ENCODE assay signal across 23 mouse cellular contexts in genomic region chr13:5844338-5844737, GRCm38 (mm10). TPM values are rescaled to one million over a fixed set of nuclear protein-coding genes. Genes with fewer than 3 reads are reported as not detected.
A peak's percentile ranks its signal among the peaks of the same experiment; 100 is the strongest.
DNase-seq lines count a peak whose midpoint lies in the region; ATAC-seq and TF ChIP-seq lines count a peak whose summit lies in the region.
"Had no signal": no experiment of that assay in that cellular context is flagged by ENCODE, and none has a peak within 500 bp of the region (broad histone marks: within the 10 kb centered on the region; RNA-seq: fewer than 3 reads in every experiment).

No protein-coding gene starts in this region.

- no peak for TF ChIP-seq POLR2A in heart, adult 2 months (IDR thresholded peaks at IDR 0.05; ENCODE audit: insufficient read depth, low read depth, low read length)

- H3K9ac ChIP-seq in heart, adult 2 months (ENCODE audit: low read depth, low read length): no peak overlapping the region
- H3K9ac ChIP-seq in kidney, embryonic 14.5 days (ENCODE audit: low read depth, low read length): no peak overlapping the region
- H3K9ac ChIP-seq: embryonic facial prominence, embryonic 12.5 days; forebrain, embryonic 15.5 days; hindbrain, embryonic 13.5 days; limb, embryonic 15.5 days had no signal

- CTCF ChIA-PET in Patski (lab: Charles Lee): no interaction called here

- no peaks in the 10 kb centered on the region for H3K9me3 ChIP-seq in kidney, embryonic 14.5 days (ENCODE audit: control insufficient read depth, low read length)
- H3K9me3 ChIP-seq in midbrain, embryonic 10.5 days (replicated peaks): no peaks in the 10 kb centered on the region
- H3K9me3 ChIP-seq: embryonic facial prominence, embryonic 12.5 days; forebrain, embryonic 10.5 days; forebrain, embryonic 15.5 days; hindbrain, embryonic 13.5 days; limb, embryonic 10.5 days; limb, embryonic 15.5 days; liver, embryonic 13.5 days had no signal

- peaks cover 7% of the 10 kb centered on the region for H3K4me1 ChIP-seq in heart, adult 2 months (ENCODE audit: control insufficient read depth, insufficient read depth, low read length)
- no peaks in the 10 kb centered on the region for H3K4me1 ChIP-seq in kidney, embryonic 14.5 days (ENCODE audit: control insufficient read depth, insufficient read depth, low read length)
- peaks cover 9% of the 10 kb centered on the region for H3K4me1 ChIP-seq in midbrain, embryonic 10.5 days
- H3K4me1 ChIP-seq: embryonic facial prominence, embryonic 12.5 days; forebrain, embryonic 10.5 days; forebrain, embryonic 15.5 days; limb, embryonic 10.5 days; limb, embryonic 15.5 days had no signal

- H3K36me3 ChIP-seq in heart, adult 2 months (ENCODE audit: control insufficient read depth, insufficient read depth, low read length): peaks cover 22% of the 10 kb centered on the region
- H3K36me3 ChIP-seq in macrophage (ENCODE audit: inconsistent target): no peaks in the 10 kb centered on the region
- no peaks in the 10 kb centered on the region for H3K36me3 ChIP-seq in kidney, embryonic 14.5 days (ENCODE audit: control insufficient read depth, insufficient read depth, low read length)
- H3K36me3 ChIP-seq in midbrain, embryonic 10.5 days: no peaks in the 10 kb centered on the region
- H3K36me3 ChIP-seq: embryonic facial prominence, embryonic 12.5 days; forebrain, embryonic 10.5 days; forebrain, embryonic 15.5 days; hindbrain, embryonic 13.5 days; limb, embryonic 10.5 days; limb, embryonic 15.5 days; liver, embryonic 13.5 days had no signal

- ATAC-seq in Patski: peak; percentile 4
- no peak for ATAC-seq in kidney, embryonic 14.5 days (ENCODE audit: low FRiP score, low TSS enrichment)
- ATAC-seq: forebrain, embryonic 15.5 days had no signal

- in situ Hi-C loops in Patski (cut with MboI; ENCODE audit: low pct_unique_long_range_greater_than_20kb): no loop called here

- no peak for TF ChIP-seq CTCF in heart, adult 2 months (IDR thresholded peaks at IDR 0.05)
- no peak for TF ChIP-seq CTCF in Patski (IDR thresholded peaks at IDR 0.05)

- WGBS in heart, adult 2 months: 88% methylated on average over 5 of the region's 5 CpGs
- 89% methylated on average over 4 of the region's 5 CpGs for WGBS in macrophage (ENCODE audit: missing documents)
- 92% methylated on average over 5 of the region's 5 CpGs for WGBS in kidney, embryonic 14.5 days
- WGBS in midbrain, embryonic 10.5 days: 85% methylated on average over 5 of the region's 5 CpGs

- POLR2A ChIA-PET in Patski (lab: Charles Lee): interaction anchor here (1.4 kb wide), 1 partner anchor 19 kb away, joined by 4 read pairs; no protein-coding TSS in a partner anchor

- H3K4me2 ChIP-seq in kidney, embryonic 14.5 days (replicated peaks; ENCODE audit: low read depth, low read length): no peak overlapping the region
- H3K4me2 ChIP-seq: embryonic facial prominence, embryonic 12.5 days; forebrain, embryonic 15.5 days; hindbrain, embryonic 13.5 days; limb, embryonic 15.5 days had no signal

- DNase-seq in heart, adult 2 months: no peak
- no peak for DNase-seq in heart, adult 8-10 months (ENCODE audit: low spot score)
- peak; percentile 43 for DNase-seq in 3T3-L1 (ENCODE audit: low read depth, low spot score)
- DNase-seq in Patski (ENCODE audit: low read depth, low spot score): no peak
- no peak for DNase-seq in midbrain, embryonic 10.5 days (ENCODE audit: low spot score)
- DNase-seq: cerebellum, adult 11 months; cerebellum, adult 9-10 months; cerebellum, postnatal 36 days; kidney, adult 11 months; layer of hippocampus, adult 9-11 months; liver, embryonic 13.5 days; midbrain, embryonic 14.5 days; right cerebral cortex, adult 18-20 months; right cerebral cortex, postnatal 4 days; thymus, adult 2 months had no signal

- no peak overlapping the region for H3K4me3 ChIP-seq in heart, adult 2 months
- no peak overlapping the region for H3K4me3 ChIP-seq in macrophage (ENCODE audit: inconsistent target)
- H3K4me3 ChIP-seq in kidney, embryonic 14.5 days (ENCODE audit: low read length): no peak overlapping the region
- H3K4me3 ChIP-seq in midbrain, embryonic 10.5 days: no peak overlapping the region
- H3K4me3 ChIP-seq: embryonic facial prominence, embryonic 12.5 days; forebrain, embryonic 10.5 days; forebrain, embryonic 15.5 days; hindbrain, embryonic 13.5 days; limb, embryonic 10.5 days; limb, embryonic 15.5 days had no signal

- no peaks in the 10 kb centered on the region for H3K27me3 ChIP-seq in heart, adult 2 months (ENCODE audit: control insufficient read depth, insufficient read depth, low read length)
- H3K27me3 ChIP-seq in Patski: no peaks in the 10 kb centered on the region
- H3K27me3 ChIP-seq in kidney, embryonic 14.5 days (ENCODE audit: control insufficient read depth, insufficient read depth, low read length): no peaks in the 10 kb centered on the region
- no peaks in the 10 kb centered on the region for H3K27me3 ChIP-seq in midbrain, embryonic 10.5 days (ENCODE audit: low read depth, poor library complexity, severe bottlenecking)
- H3K27me3 ChIP-seq: embryonic facial prominence, embryonic 12.5 days; forebrain, embryonic 15.5 days; hindbrain, embryonic 13.5 days; limb, embryonic 15.5 days; liver, embryonic 13.5 days had no signal

- no peak for TF ChIP-seq EP300 in heart, adult 2 months (IDR thresholded peaks at IDR 0.05; ENCODE audit: insufficient read depth, low read depth, low read length)

- no peaks in the 10 kb centered on the region for H3K79me2 ChIP-seq in heart, adult 2 months (replicated peaks; ENCODE audit: control insufficient read depth, insufficient read depth, low read length)
- no peaks in the 10 kb centered on the region for H3K79me2 ChIP-seq in macrophage (ENCODE audit: inconsistent target)

- intact Hi-C loops in heart, adult 2 months (cut with DNase I): loop anchor here (2.0 to 5.0 kb wide), 2 partner anchors 42 to 407 kb away; no protein-coding TSS in a partner anchor

- peak overlapping the region; percentile 81; the same call in 1 of the 2 replicates for H3K27ac ChIP-seq in heart, adult 2 months
- H3K27ac ChIP-seq in macrophage: peak overlapping the region; percentile 99
- H3K27ac ChIP-seq in kidney, embryonic 14.5 days (ENCODE audit: low read depth, low read length): no peak overlapping the region
- H3K27ac ChIP-seq in midbrain, embryonic 10.5 days (replicated peaks): no peak overlapping the region
- H3K27ac ChIP-seq: embryonic facial prominence, embryonic 12.5 days; forebrain, embryonic 10.5 days; forebrain, embryonic 15.5 days; hindbrain, embryonic 13.5 days; limb, embryonic 10.5 days; limb, embryonic 15.5 days; liver, embryonic 13.5 days had no signal

RNA-seq across cellular contexts. Expression of gene Klf6, which starts 16.9 kb away (rescaled TPM):
- 10 to 100 TPM; 51.8 to 55.8 TPM for total RNA-seq in heart, adult 2 months (2021)
- polyA plus RNA-seq in heart, adult 2 months (2012; rRNA removed): 13.7 and 23.1 TPM in 2 replicates
- 10 to 100 TPM; 36.0 to 49.3 (median 42.0) TPM for total RNA-seq in heart, adult 8-10 months (2022)
- 98.7 TPM for polyA plus RNA-seq in Patski (2021)
- 1,000 to 10,000 TPM in 5 of 26 experiments, 100 to 1,000 TPM in 21; 214 to 1,575 (median 623) TPM for total RNA-seq in macrophage (2018; cell fraction: chromatin; rRNA removed)
- 1,000 to 10,000 TPM in 3 of 26 experiments, 100 to 1,000 TPM in 23; 179 to 1,130 (median 488) TPM for total RNA-seq in macrophage (2018; cell fraction: cytosol; rRNA removed)
- 1,000 to 10,000 TPM in 11 of 26 experiments, 100 to 1,000 TPM in 15; 236 to 1,693 (median 931) TPM for total RNA-seq in macrophage (2018; cell fraction: nucleus; rRNA removed)
- polyA plus RNA-seq in macrophage (2018): 120 to 182 TPM (median 126 TPM) in 3 replicates
- 32.6 and 50.4 TPM in 2 replicates for polyA plus RNA-seq in kidney, embryonic 14.5 days (2014; fragmentation: Nextera tagmentation; extraction: Ambion mirVana)
- 53.5 and 63.0 TPM in 2 replicates for polyA plus RNA-seq in midbrain, embryonic 10.5 days (2016; fragmentation: Nextera tagmentation; extraction: Ambion mirVana)

Comparison
In these comparisons a context has a peak if more than half of its experiments do, and no peak if none do; other contexts are left out.
1. H3K27ac ChIP-seq: peak in heart, adult 2 months (single experiment) and macrophage (single experiment); none in kidney, embryonic 14.5 days (single experiment) and midbrain, embryonic 10.5 days (single experiment).